Mouse (Mus musculus) adrenal gland, adult 10 weeks (tissue): ENCODE results near the gene Marcksl1. TPM values are rescaled to one million over a fixed set of nuclear protein-coding genes. Genes with fewer than 3 reads are reported as not detected.

Source experiments
- polyA plus RNA-seq: library from polyadenylated mRNA; stranded (reverse); fragments of 350-450 nt; fragmentation: Illumina TruSeq; extraction: RNeasy Lipid Tissue Mini Kit (QIAGEN cat#74804); gene quantifications from one replicate; pipeline ENCODE4 v1.2.3, GENCODE M21; 2014; ENCODE audit warnings: low read depth, low replicate concordance

Marcksl1 gene
- polyA plus RNA-seq = 47.1 TPM

DNA sequence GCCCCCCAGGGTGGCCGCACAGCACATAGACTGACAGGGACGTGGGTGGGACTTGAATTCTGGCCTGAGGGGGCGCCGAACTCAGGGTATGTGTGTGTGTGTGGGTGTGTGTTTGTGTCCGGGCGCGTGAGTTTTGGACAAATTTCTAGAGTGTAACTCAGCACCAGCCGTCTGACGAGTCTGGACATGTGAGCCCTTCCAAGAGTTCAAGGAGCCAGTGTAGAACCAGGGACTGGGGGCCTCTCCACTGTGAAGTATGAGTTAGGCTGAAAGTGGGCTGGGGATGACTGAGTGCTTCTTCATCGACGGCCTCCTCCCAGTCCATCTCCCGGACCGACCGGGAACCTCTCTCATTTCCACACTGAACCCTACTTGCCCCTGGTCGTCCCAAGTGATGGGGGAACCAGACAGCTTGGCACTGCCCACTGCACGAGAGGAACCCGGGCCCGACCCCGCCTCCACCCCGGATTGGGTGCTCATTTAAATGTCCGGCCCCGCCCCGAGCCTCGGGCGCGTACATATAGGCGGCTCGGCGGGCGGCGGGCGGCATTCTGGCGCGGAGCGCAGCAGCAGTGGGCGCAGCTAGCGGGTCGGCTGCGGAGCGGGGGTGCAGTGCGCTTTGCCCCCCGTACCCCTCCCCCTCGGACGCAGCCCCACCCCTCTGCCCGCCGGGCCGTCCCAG lies at the start of gene Marcksl1:
Marcksl1 (plus strand) TSS at position 496 of the 682 bp plus-strand sequence.

GRCm38 (mm10) chr4:129490972-129491880 lies 22.2 kb upstream of the Marcksl1 start, which contains the start of the genes Tssk3 and Fam229a:
TSS of gene Tssk3 (minus strand) at chr4:129491022.
TSS of gene Fam229a (plus strand) at chr4:129491190.

DNA sequence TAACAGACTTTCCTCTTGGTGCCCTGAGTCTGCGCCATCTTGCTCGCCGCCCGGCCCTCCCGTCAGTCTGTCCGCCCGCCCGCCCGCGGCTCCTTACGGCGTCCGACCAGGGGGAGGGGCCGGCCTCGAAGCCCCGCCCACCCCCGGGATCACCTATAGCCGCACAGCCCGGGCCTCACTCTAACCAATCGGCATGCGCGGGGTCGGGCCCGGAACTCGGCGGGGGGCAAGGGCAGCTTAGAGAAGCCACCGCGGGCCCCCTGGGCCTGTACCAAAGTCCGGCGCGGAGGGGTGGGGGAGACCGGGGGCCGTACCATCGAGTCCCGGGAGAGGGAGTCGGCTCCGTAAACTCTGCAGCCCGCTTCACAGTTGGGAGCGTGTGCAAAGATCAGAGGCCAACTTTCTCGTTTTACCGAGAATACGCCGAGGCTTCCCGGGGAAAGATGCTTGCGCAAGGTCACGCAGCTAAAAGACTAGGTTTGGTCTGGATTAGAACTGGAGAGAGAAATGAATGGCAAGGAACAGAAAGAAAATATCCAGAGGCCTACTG lies 29.3 kb downstream of the Marcksl1 start, which contains the start of gene Hdac1:
Hdac1 (minus strand) TSS at position 122 of the 550 bp plus-strand sequence.

Other genes with a start within 250 kb of the Marcksl1 start
- gene Sync, start 226.0 kb upstream of the Marcksl1 start, polyA plus RNA-seq = not detected
- 217 TPM for gene Rbbp4, start 178.2 kb upstream of the Marcksl1 start, polyA plus RNA-seq
- 174 TPM for gene Zbtb8os, start 177.9 kb upstream of the Marcksl1 start, polyA plus RNA-seq
- gene Zbtb8a, start 135.5 kb upstream of the Marcksl1 start, polyA plus RNA-seq = 0.99 TPM
- not detected for gene Zbtb8b, start 72.7 kb upstream of the Marcksl1 start, polyA plus RNA-seq
- 20.8 TPM for gene Bsdc1, start 52.0 kb upstream of the Marcksl1 start, polyA plus RNA-seq
- not detected for gene Tssk3, start 22.6 kb upstream of the Marcksl1 start, polyA plus RNA-seq
- gene Fam229a, start 22.4 kb upstream of the Marcksl1 start, polyA plus RNA-seq = not detected
- 44.3 TPM for gene Hdac1, start 29.1 kb downstream of the Marcksl1 start, polyA plus RNA-seq
- 0.41 TPM for gene Lck, start 60.1 kb downstream of the Marcksl1 start, polyA plus RNA-seq
- gene Fam167b, start 65.0 kb downstream of the Marcksl1 start, polyA plus RNA-seq = 3.1 TPM
- 20.2 TPM for gene Eif3i, start 87.1 kb downstream of the Marcksl1 start, polyA plus RNA-seq
- 36.2 TPM for gene Tmem234, start 87.1 kb downstream of the Marcksl1 start, polyA plus RNA-seq
- gene Dcdc2b, start 100.7 kb downstream of the Marcksl1 start, polyA plus RNA-seq = not detected
- 11.4 TPM for gene Iqcc, start 105.5 kb downstream of the Marcksl1 start, polyA plus RNA-seq
- gene Ccdc28b, start 110.4 kb downstream of the Marcksl1 start, polyA plus RNA-seq = 2.7 TPM
- 16.9 TPM for gene Txlna, start 127.5 kb downstream of the Marcksl1 start, polyA plus RNA-seq
- gene Kpna6, start 159.2 kb downstream of the Marcksl1 start, polyA plus RNA-seq = 61.8 TPM
- 0.52 TPM for gene Tmem39b, start 183.3 kb downstream of the Marcksl1 start, polyA plus RNA-seq
- 186 TPM for gene Khdrbs1, start 228.7 kb downstream of the Marcksl1 start, polyA plus RNA-seq